Mouse (Mus musculus) megakaryocyte progenitor cell, adult 5-6 weeks (primary cell): ENCODE data around the gene Aunip. TPM values are rescaled to one million over a fixed set of nuclear protein-coding genes. Genes with fewer than 3 reads are reported as not detected.

Experiments used
- ATAC-seq: replicated peaks from 2 replicates; pipeline ENCODE4 v1.8.0; 2016; ENCODE audit warnings: mild to moderate bottlenecking, moderate TSS enrichment, inconsistent platforms; ENCODE audit not compliant: poor library complexity
- total RNA-seq, 2 experiments: library from RNA; stranded (forward) in 1 of 2; stranded (reverse) in 1 of 2; fragments of 157-497, 149-512 nt in 1 of 2; fragments of 200-1000 nt in 1 of 2; gene quantifications; 2 replicates each; pipeline versions ENCODE4 v1.2.3 to v1.2.4; 2015 to 2017

The Aunip gene
- total RNA-seq, 2 experiments from 2014 or later = 11.8 to 24.3 TPM

- peak; percentile 64 for ATAC-seq
These were observed 2.0 kb downstream of the Aunip start for GRCm38 (mm10) chr4:134512798-134513197.

GRCm38 (mm10) chr4:134514309-134514930 lies 3.6 kb downstream of the Aunip start:
- no peak for ATAC-seq

GRCm38 (mm10) chr4:134515614-134516013 lies 4.8 kb downstream of the Aunip start:
- no peak for ATAC-seq

GRCm38 (mm10) chr4:134516981-134517380 lies 6.2 kb downstream of the Aunip start:
- no peak for ATAC-seq

- no peak for ATAC-seq
These were observed 6.9 kb downstream of the Aunip start for GRCm38 (mm10) chr4:134517719-134518118.

- no peak for ATAC-seq
These were observed 7.7 kb downstream of the Aunip start for GRCm38 (mm10) chr4:134518541-134518940.

GRCm38 (mm10) chr4:134519281-134519680 lies 8.5 kb downstream of the Aunip start:
- no peak for ATAC-seq

- ATAC-seq = no peak
These were observed 12.6 kb downstream of the Aunip start for GRCm38 (mm10) chr4:134523447-134523846.

GRCm38 (mm10) chr4:134525806-134526205 lies 15.0 kb downstream of the Aunip start:
- no peak; the same call in 1 of the 2 replicates for ATAC-seq

GRCm38 (mm10) chr4:134526220-134526619 lies 15.4 kb downstream of the Aunip start:
- ATAC-seq = peak; percentile 74

- ATAC-seq = no peak
These were observed 22.1 kb downstream of the Aunip start for GRCm38 (mm10) chr4:134532928-134533327.

GRCm38 (mm10) chr4:134533421-134533820 lies 22.6 kb downstream of the Aunip start:
- ATAC-seq = no peak

- peak; percentile 45 for ATAC-seq
These were observed 23.5 kb downstream of the Aunip start for GRCm38 (mm10) chr4:134534124-134534886.

- peak; percentile 93 for ATAC-seq
These were observed 24.4 kb downstream of the Aunip start, which contains the start of gene Mtfr1l for GRCm38 (mm10) chr4:134534932-134535786. Gene Mtfr1l (minus strand): TSS chr4:134535387.

GRCm38 (mm10) chr4:134535787-134536151 lies 25.0 kb downstream of the Aunip start:
- 0 out of 2 replicates have a peak, but pooled peaks have one; percentile 11 for ATAC-seq

- ATAC-seq = no peak
These were observed 28.3 kb downstream of the Aunip start for GRCm38 (mm10) chr4:134538997-134539580.

- ATAC-seq = no peak
These were observed 31.9 kb downstream of the Aunip start for GRCm38 (mm10) chr4:134542726-134543125.

- peak; percentile 88 for ATAC-seq
These were observed 32.5 kb downstream of the Aunip start for GRCm38 (mm10) chr4:134543261-134543660.

GRCm38 (mm10) chr4:134546814-134547705 lies 36.3 kb downstream of the Aunip start:
- no peak for ATAC-seq
